In genomic region chr4:62806786-62807185, GRCm38 (mm10) we compare ENCODE assay signal across 12 mouse cellular contexts.
DNase-seq lines count a peak whose midpoint lies in the region; ATAC-seq and TF ChIP-seq lines count a peak whose summit lies in the region.
"Had no signal": no experiment of that assay in that cellular context is flagged by ENCODE, and none has a peak within 500 bp of the region (broad histone marks: within the 10 kb centered on the region; RNA-seq: fewer than 3 reads in every experiment).

No protein-coding gene starts in this region.

- WGBS in heart, postnatal 0 days, result 50% methylated on average over 2 of the region's 2 CpGs

- H3K9me3 ChIP-seq in heart, postnatal 0 days (replicated peaks; ENCODE audit: control insufficient read depth, low read length), result no peaks in the 10 kb centered on the region
- H3K9me3 ChIP-seq: embryonic facial prominence, embryonic 10.5 days; forebrain, embryonic 13.5 days had no signal

- no peak; the same call in 1 of the 2 replicates for ATAC-seq in heart, postnatal 0 days (ENCODE audit: insufficient read depth, low read depth)
- ATAC-seq in megakaryocyte-erythroid progenitor cell, adult 5-6 weeks (replicated peaks; ENCODE audit: low FRiP score, low TSS enrichment, poor library complexity, severe bottlenecking), result peak; percentile 82
- ATAC-seq: forebrain, embryonic 13.5 days; midbrain, embryonic 16.5 days had no signal

- peaks cover 21% of the 10 kb centered on the region for H3K4me1 ChIP-seq in heart, postnatal 0 days (ENCODE audit: control insufficient read depth, insufficient read depth)
- H3K4me1 ChIP-seq: forebrain, embryonic 13.5 days had no signal

- H3K4me3 ChIP-seq in heart, postnatal 0 days (ENCODE audit: low read depth, low read length), result no peak overlapping the region
- H3K4me3 ChIP-seq: embryonic facial prominence, embryonic 10.5 days; forebrain, embryonic 13.5 days had no signal

- H3K9ac ChIP-seq in heart, postnatal 0 days (replicated peaks; ENCODE audit: low read depth, low read length), result no peak overlapping the region
- H3K9ac ChIP-seq: forebrain, embryonic 13.5 days had no signal

- peak overlapping the region; percentile 46; the same call in 1 of the 2 replicates for H3K27ac ChIP-seq in heart, postnatal 0 days (ENCODE audit: low read depth)
- H3K27ac ChIP-seq: embryonic facial prominence, embryonic 10.5 days; forebrain, embryonic 13.5 days had no signal

- no peaks in the 10 kb centered on the region for H3K27me3 ChIP-seq in heart, postnatal 0 days (ENCODE audit: control insufficient read depth, insufficient read depth, low read length)
- H3K27me3 ChIP-seq: forebrain, embryonic 13.5 days had no signal

- no peak overlapping the region for H3K4me2 ChIP-seq in heart, postnatal 0 days (ENCODE audit: low read depth, low read length)
- H3K4me2 ChIP-seq: forebrain, embryonic 13.5 days had no signal

- H3K36me3 ChIP-seq in heart, postnatal 0 days (replicated peaks; ENCODE audit: control insufficient read depth, insufficient read depth, low read length), result no peaks in the 10 kb centered on the region
- H3K36me3 ChIP-seq: embryonic facial prominence, embryonic 10.5 days had no signal

- TF ChIP-seq EP300 in heart, postnatal 0 days (IDR thresholded peaks at IDR 0.05; ENCODE audit: low read depth), result no peak

- peak; percentile 20 to 25 for DNase-seq in spleen, postnatal 36 days (ENCODE audit: low spot score in 2 of 2)
- DNase-seq in spleen, adult 12 weeks (ENCODE audit: low spot score), result no peak
- DNase-seq in heart, postnatal 0 days (ENCODE audit: low spot score), result peak; percentile 17
- no peak for DNase-seq in cerebellum, postnatal 14 days
- DNase-seq in layer of hippocampus, adult 18-20 months (ENCODE audit: low spot score in 2 of 2), result no peak
- no peak for DNase-seq in right cerebral cortex, postnatal 10 days (ENCODE audit: low spot score in 2 of 2)
- DNase-seq: gastrocnemius, postnatal 10 days; spleen, adult 18-20 months had no signal

- TF ChIP-seq CTCF in heart, postnatal 0 days (IDR thresholded peaks at IDR 0.05; ENCODE audit: low read depth), result no peak

Comparison
In these comparisons a context has a peak if more than half of its experiments do, and no peak if none do; other contexts are left out.
1. DNase-seq: peak in spleen, postnatal 36 days (2 of 2) and heart, postnatal 0 days (single experiment); none in spleen, adult 12 weeks (single experiment), cerebellum, postnatal 14 days (0 of 2), layer of hippocampus, adult 18-20 months (0 of 2) and right cerebral cortex, postnatal 10 days (0 of 2).